Mouse (Mus musculus): ENCODE measurements at regions not wholly inside any gene's neighbourhood (a gene's known extent, or its start where the extent isn't known, plus 50 kb on each side); places are given as distances from the start of the nearest gene placed in this dataset.
"Not testable (repeated sequence)": the region's sequence is repeated elsewhere in the genome, so short reads cannot be mapped to it uniquely, and the experiment has no call there.

GRCm38 (mm10) chr13:11030874-11031273 is 670.2 kb upstream of the Chrm3 start:
- not testable (repeated sequence) for H3K9me3 ChIP-seq (ENCODE audit: low read depth, low read length); H3K4me2 ChIP-seq; DNase-seq; H3K4me1 ChIP-seq (ENCODE audit: insufficient read depth); H3K36me3 ChIP-seq (ENCODE audit: insufficient read depth); H3K27ac ChIP-seq (ENCODE audit: low read depth); H3K27me3 ChIP-seq (ENCODE audit: insufficient read depth, low read length); H3K4me3 ChIP-seq (ENCODE audit: low read depth, low read length); H3K9ac ChIP-seq; ATAC-seq (ENCODE audit: insufficient read depth)

GRCm38 (mm10) chr13:11030381-11030780 is 669.7 kb upstream of the Chrm3 start:
- Histone ChIP-seq H3K27me3 (ENCODE audit: insufficient read depth, low read length) (no peaks in the 10 kb centered on the region), H3K9me3 (ENCODE audit: low read depth, low read length) (no peaks in the 10 kb centered on the region), H3K4me2 (no peak overlapping the region), H3K9ac (no peak overlapping the region), H3K27ac (ENCODE audit: low read depth) (no peak overlapping the region), H3K4me1 (ENCODE audit: insufficient read depth) (no peaks in the 10 kb centered on the region), H3K36me3 (ENCODE audit: insufficient read depth) (no peaks in the 10 kb centered on the region), H3K4me3 (ENCODE audit: low read depth, low read length) (no peak overlapping the region)
- TF ChIP-seq CTCF (IDR thresholded peaks at IDR 0.05; ENCODE audit: low read depth) = no peak
- no peak for DNase-seq
- ATAC-seq (ENCODE audit: insufficient read depth) = no peak
- 80% methylated on average over 4 of the region's 4 CpGs for WGBS

DNA sequence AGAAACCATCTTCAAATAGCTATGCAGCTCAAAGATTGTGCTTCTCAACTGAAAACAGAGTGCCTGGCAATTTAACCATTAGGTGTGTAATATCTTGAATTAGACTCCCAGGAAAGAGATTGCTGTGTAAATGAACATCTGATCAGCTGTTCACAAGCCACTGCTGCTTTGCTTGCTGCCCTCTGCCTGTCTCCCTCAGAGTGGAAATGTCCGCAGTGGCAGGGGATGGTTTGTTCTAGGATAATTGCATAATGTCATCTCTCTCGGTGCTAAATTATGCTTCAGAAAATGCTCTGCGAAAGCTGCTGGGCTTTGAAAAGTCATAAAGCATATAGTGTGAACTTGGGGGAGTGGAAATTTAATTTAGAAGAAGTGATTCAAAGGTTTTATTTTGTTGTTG is 665.3 kb upstream of the Chrm3 start:
- Histone ChIP-seq H3K4me2 (no peak overlapping the region), H3K4me1 (ENCODE audit: insufficient read depth) (no peaks in the 10 kb centered on the region), H3K4me3 (ENCODE audit: low read depth, low read length) (no peak overlapping the region), H3K36me3 (ENCODE audit: insufficient read depth) (no peaks in the 10 kb centered on the region), H3K9ac (no peak overlapping the region), H3K27me3 (ENCODE audit: insufficient read depth, low read length) (no peaks in the 10 kb centered on the region), H3K27ac (ENCODE audit: low read depth) (no peak overlapping the region), H3K9me3 (ENCODE audit: low read depth, low read length) (no peaks in the 10 kb centered on the region)
- DNase-seq (no peak), ATAC-seq (ENCODE audit: insufficient read depth) (no peak)
- 63% methylated on average over 3 of the region's 3 CpGs for WGBS
- no peak for TF ChIP-seq CTCF (IDR thresholded peaks at IDR 0.05; ENCODE audit: low read depth)

- no peak for ATAC-seq (ENCODE audit: insufficient read depth)
- H3K27ac ChIP-seq (ENCODE audit: low read depth) = no peak overlapping the region
- H3K9me3 ChIP-seq (ENCODE audit: low read depth, low read length) = no peaks in the 10 kb centered on the region
- DNase-seq = peak; percentile 2
- 62% methylated on average over 2 of the region's 2 CpGs for WGBS
- no peaks in the 10 kb centered on the region for H3K4me1 ChIP-seq (ENCODE audit: insufficient read depth)
- H3K36me3 ChIP-seq (ENCODE audit: insufficient read depth) = no peaks in the 10 kb centered on the region
- no peak for TF ChIP-seq CTCF (IDR thresholded peaks at IDR 0.05; ENCODE audit: low read depth)
- no peaks in the 10 kb centered on the region for H3K27me3 ChIP-seq (ENCODE audit: insufficient read depth, low read length)
- H3K4me3 ChIP-seq (ENCODE audit: low read depth, low read length) = no peak overlapping the region
- no peak overlapping the region for H3K4me2 ChIP-seq
- H3K9ac ChIP-seq = no peak overlapping the region
Observed at GRCm38 (mm10) chr13:11024441-11024840, 663.8 kb upstream of the Chrm3 start.

- H3K4me3 ChIP-seq (ENCODE audit: low read depth, low read length) = no peak overlapping the region
- DNase-seq (no peak), ATAC-seq (ENCODE audit: insufficient read depth) (no peak)
- WGBS = 75% methylated on average over 7 of the region's 7 CpGs
- no peak for TF ChIP-seq CTCF (IDR thresholded peaks at IDR 0.05; ENCODE audit: low read depth)
- no peaks in the 10 kb centered on the region for H3K36me3 ChIP-seq (ENCODE audit: insufficient read depth)
- H3K27me3 ChIP-seq (ENCODE audit: insufficient read depth, low read length) = no peaks in the 10 kb centered on the region
- H3K4me2 ChIP-seq = no peak overlapping the region
- no peak overlapping the region for H3K27ac ChIP-seq (ENCODE audit: low read depth)
- no peaks in the 10 kb centered on the region for H3K9me3 ChIP-seq (ENCODE audit: low read depth, low read length)
- no peak overlapping the region for H3K9ac ChIP-seq
- H3K4me1 ChIP-seq (ENCODE audit: insufficient read depth) = no peaks in the 10 kb centered on the region
Observed at GRCm38 (mm10) chr13:11017584-11017983, 656.9 kb upstream of the Chrm3 start.

DNA sequence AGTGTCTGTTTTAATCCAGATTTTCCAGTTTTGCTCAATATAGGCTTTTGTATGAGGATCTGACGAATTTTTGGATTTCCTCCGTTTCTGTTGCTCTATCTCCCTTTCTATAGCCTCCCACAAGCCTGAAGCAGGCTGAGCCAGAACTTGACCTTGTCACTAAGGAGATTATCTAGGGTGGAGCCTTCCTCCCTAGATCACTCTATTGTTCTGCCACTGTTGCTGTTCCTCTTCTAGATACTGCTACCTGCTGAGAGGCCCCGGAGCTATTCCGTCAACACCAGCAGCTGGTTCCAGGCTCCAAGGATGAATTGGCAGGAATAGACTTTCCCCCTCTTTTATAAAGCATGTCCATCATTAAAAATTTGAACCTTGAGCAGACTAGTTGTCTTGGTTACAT is 644.7 kb upstream of the Chrm3 start:
- DNase-seq (no peak), ATAC-seq (ENCODE audit: insufficient read depth) (no peak)
- H3K9ac ChIP-seq = no peak overlapping the region
- no peak overlapping the region for H3K4me3 ChIP-seq (ENCODE audit: low read depth, low read length)
- no peaks in the 10 kb centered on the region for H3K4me1 ChIP-seq (ENCODE audit: insufficient read depth)
- no peaks in the 10 kb centered on the region for H3K9me3 ChIP-seq (ENCODE audit: low read depth, low read length)
- H3K27ac ChIP-seq (ENCODE audit: low read depth) = no peak overlapping the region
- no peak for TF ChIP-seq CTCF (IDR thresholded peaks at IDR 0.05; ENCODE audit: low read depth)
- 52% methylated on average over 4 of the region's 4 CpGs for WGBS
- H3K27me3 ChIP-seq (ENCODE audit: insufficient read depth, low read length) = no peaks in the 10 kb centered on the region
- no peak overlapping the region for H3K4me2 ChIP-seq
- no peaks in the 10 kb centered on the region for H3K36me3 ChIP-seq (ENCODE audit: insufficient read depth)

GRCm38 (mm10) chr13:10991151-10991550 is 630.5 kb upstream of the Chrm3 start:
- DNase-seq (no peak), ATAC-seq (ENCODE audit: insufficient read depth) (no peak)
- H3K4me1 ChIP-seq (ENCODE audit: insufficient read depth) = no peaks in the 10 kb centered on the region
- H3K9ac ChIP-seq = no peak overlapping the region
- H3K4me2 ChIP-seq = no peak overlapping the region
- H3K27ac ChIP-seq (ENCODE audit: low read depth) = no peak overlapping the region
- no peaks in the 10 kb centered on the region for H3K9me3 ChIP-seq (ENCODE audit: low read depth, low read length)
- no peaks in the 10 kb centered on the region for H3K27me3 ChIP-seq (ENCODE audit: insufficient read depth, low read length)
- 75% methylated on average over 3 of the region's 3 CpGs for WGBS
- TF ChIP-seq CTCF (IDR thresholded peaks at IDR 0.05; ENCODE audit: low read depth) = no peak
- no peaks in the 10 kb centered on the region for H3K36me3 ChIP-seq (ENCODE audit: insufficient read depth)
- H3K4me3 ChIP-seq (ENCODE audit: low read depth, low read length) = no peak overlapping the region

DNA sequence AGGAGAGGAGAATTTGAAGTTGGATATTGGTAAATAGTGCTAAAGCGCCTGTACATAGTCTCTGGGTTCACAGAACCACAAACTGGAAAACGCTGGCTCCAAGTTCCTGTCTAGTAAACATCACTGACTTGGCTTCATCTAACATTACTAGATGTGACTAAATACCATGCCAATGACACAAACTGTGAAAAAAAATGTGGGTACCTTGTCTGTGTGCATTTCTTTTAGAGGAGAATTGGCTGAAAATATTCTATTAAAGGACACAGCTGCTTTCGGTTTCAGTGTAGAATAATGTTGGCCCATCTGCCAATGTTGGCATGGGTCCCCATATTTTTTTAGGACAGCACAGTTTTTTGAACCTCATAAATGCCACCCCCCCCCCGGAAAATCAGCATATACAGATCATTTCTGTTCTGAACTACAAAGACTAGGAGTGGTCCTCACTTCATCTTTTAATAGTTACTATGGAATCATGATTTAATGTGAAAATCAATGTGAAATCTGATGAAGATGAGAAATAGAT is 629.9 kb upstream of the Chrm3 start:
- whole genome bisulfite sequencing = 82% methylated on average over 4 of the region's 4 CpGs
- TF ChIP-seq CTCF (IDR thresholded peaks at IDR 0.05; ENCODE audit: low read depth) = no peak

More for the DNA sequence above, 629.9 kb upstream of the Chrm3 start:
- H3K9me3 ChIP-seq (ENCODE audit: low read depth, low read length) = no peaks in the 10 kb centered on the region
- H3K4me1 ChIP-seq (ENCODE audit: insufficient read depth) = no peaks in the 10 kb centered on the region
- no peak overlapping the region for H3K27ac ChIP-seq (ENCODE audit: low read depth)
- no peak overlapping the region for H3K4me2 ChIP-seq
- no peaks in the 10 kb centered on the region for H3K27me3 ChIP-seq (ENCODE audit: insufficient read depth, low read length)
- ATAC-seq (ENCODE audit: insufficient read depth) (no peak), DNase-seq (no peak)
- H3K9ac ChIP-seq = no peak overlapping the region
- H3K36me3 ChIP-seq (ENCODE audit: insufficient read depth) = no peaks in the 10 kb centered on the region
- H3K4me3 ChIP-seq (ENCODE audit: low read depth, low read length) = no peak overlapping the region

Measured in lung, embryonic 14.5 days (tissue).